Mouse (Mus musculus): ENCODE measurements around the gene Mpp4.

- no peak for TF ChIP-seq CTCF (IDR thresholded peaks at IDR 0.05; ENCODE audit: insufficient read depth, low read length)
- no peak for TF ChIP-seq POLR2A (IDR thresholded peaks at IDR 0.05; ENCODE audit: borderline replicate concordance, extremely low read depth, low read depth, low read length)
Measured at GRCm38 (mm10) chr1:59171875-59172274, 8.7 kb upstream of the Mpp4 start.

Data from lung, adult 2 months (tissue).